Mouse (Mus musculus): ENCODE data around the gene Cryba2.

DNA sequence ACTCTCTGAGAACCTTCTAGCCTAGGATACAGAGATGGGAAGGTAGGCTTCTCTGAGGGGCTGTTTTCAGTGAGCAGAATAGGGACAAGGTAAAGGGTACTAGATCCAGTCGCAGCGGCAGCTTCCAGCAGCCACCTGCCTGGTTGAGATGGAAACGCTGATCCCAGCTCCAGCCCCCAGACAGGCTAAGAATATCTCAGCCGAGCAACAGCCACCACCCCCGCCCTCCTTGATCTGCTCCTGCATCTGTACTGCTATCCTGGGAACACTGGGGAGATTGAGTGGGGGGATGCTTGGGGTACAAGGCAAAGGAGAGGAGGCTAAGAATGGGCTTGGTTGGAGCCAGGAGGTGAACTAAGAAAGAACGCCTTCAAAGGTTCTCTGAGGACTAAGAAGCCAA, 42.7 kb downstream of the Cryba2 start:
- TF ChIP-seq CTCF (IDR thresholded peaks at IDR 0.05; ENCODE audit: extremely low read depth, insufficient read length, insufficient replicate concordance, low read depth, low read length): no peak
- TF ChIP-seq POLR2A (IDR thresholded peaks at IDR 0.05; ENCODE audit: low read depth, low read length): no peak

Measured in small intestine, adult 2 months (tissue).